Mouse (Mus musculus): ENCODE results near the gene Mtmr11.

GRCm38 (mm10) chr3:96180727-96181477, 19.1 kb downstream of the Mtmr11 start, which contains the start of gene Sv2a:
- TF ChIP-seq CTCF (IDR thresholded peaks at IDR 0.05; ENCODE audit: low read depth, low read length) (no peak), GATA1 (IDR thresholded peaks at IDR 0.05; ENCODE audit: borderline replicate concordance, low read length) (no peak)
